Mouse (Mus musculus): ENCODE results near the gene Slc44a2.
A peak's percentile ranks its signal among the peaks of the same experiment; 100 is the strongest.

Slc44a2 gene

GRCm38 (mm10) chr9:21332161-21333061, 11.9 kb downstream of the Slc44a2 start:
- no peak for DNase-seq (ENCODE audit: low spot score in 2 of 2)

DNA sequence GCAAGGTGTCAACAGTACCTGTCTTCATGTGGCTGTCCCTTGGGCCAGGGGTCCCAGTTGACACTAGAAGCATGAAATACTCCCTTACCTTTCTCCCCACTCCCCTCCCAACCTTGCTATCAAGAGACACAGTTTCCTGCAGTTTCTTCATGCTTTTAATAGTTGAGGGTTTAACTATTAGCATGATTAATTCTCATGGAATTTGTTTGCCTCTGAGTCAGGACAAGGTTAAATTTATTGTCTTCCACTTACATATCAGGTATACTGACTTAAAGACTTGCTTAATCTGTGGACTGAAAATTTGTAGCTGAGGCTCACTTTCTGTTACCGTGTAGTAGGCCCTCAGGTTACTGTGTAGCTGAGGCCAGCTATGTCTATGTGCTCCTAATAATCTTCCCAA, 13.0 kb downstream of the Slc44a2 start:
- no peak for DNase-seq (ENCODE audit: low spot score in 2 of 2)

DNA sequence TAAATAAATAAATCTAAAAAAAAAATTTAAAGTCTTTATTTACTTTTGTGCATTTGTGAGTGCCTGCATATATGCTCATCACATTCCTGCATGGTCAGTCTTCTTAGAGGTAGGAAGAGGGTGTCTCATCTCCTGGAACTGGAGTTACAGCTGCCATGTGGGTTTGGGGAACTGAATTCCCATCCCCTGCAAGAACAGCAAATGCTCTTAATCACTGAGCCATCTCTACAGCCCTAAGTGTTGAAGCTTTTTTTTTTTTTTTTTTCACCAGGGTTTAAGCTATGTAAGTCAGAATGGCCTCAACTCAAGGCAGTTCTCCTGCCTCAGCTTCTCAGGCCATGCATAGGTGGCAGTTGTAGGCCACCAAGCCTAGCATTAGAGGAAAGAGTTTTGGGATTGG, 14.2 kb downstream of the Slc44a2 start:
- DNase-seq (ENCODE audit: low spot score in 2 of 2) = no peak

DNA sequence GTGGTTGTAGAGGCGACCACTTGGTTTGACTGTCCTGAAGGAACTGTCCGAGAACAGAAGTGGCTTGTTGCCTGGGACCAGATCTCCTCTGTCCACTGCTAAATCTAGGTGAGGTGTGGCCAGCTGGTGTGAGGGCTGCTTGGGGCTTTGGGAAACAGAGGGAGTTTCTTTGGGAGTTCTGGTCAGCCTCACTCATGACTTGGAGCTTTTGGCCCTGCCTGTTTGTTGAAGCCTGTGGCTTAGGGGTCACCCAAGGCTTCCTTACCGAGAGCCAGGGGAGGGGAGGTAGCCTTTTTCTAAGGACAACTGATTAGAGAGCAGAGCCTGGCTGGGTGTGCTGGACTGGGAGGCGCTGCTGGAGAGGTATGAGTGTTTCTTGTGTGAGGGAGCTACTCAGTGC, 14.9 kb downstream of the Slc44a2 start:
- no peak for DNase-seq (ENCODE audit: low spot score in 2 of 2)

DNA sequence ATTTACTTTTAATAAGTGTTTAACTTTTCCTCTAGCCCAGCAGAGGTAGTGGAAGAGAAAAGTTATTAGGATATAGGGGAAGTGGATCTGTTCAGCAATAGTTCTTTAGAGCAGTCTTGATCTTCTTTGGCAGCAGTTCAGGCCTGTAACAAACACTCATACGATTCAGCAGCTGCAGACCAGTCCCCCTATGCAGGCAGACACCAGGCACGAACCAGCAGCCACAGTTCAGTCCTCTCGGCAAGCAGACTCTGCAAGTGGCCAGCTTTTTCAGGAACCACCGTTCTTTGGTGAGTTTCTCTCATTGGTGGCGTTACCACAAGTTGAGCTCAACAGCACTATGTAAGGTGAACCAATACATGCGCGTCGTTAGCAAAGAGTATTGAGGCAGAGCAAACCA, 16.0 kb downstream of the Slc44a2 start:
- no peak for DNase-seq (ENCODE audit: low spot score in 2 of 2)

DNA sequence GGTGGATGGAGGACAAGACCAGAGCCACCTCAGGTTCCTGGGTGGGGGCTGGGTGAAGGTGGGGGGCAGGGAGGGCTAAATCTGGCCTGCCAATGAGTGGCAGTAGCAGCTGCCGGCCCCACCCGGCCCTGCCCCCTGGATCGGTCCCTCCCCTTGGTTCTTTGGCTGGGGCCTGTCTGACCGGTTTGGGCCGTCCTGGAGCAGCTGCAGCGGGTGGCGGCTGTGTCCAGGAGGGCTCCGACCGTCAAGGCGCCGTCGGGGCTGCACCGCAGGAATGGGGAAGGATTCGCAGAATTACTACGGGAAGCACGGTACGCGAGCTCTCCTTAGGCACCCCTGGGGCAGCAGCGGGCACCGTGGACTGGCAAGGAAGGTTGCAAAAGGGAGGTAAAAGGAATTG, 17.2 kb downstream of the Slc44a2 start:
- no peak for DNase-seq (ENCODE audit: low spot score in 2 of 2)

GRCm38 (mm10) chr9:21340411-21340810, 19.9 kb downstream of the Slc44a2 start:
- DNase-seq (ENCODE audit: low spot score in 2 of 2) = no peak

GRCm38 (mm10) chr9:21346627-21347365, 26.3 kb downstream of the Slc44a2 start:
- no peak for DNase-seq (ENCODE audit: low spot score in 2 of 2)

DNA sequence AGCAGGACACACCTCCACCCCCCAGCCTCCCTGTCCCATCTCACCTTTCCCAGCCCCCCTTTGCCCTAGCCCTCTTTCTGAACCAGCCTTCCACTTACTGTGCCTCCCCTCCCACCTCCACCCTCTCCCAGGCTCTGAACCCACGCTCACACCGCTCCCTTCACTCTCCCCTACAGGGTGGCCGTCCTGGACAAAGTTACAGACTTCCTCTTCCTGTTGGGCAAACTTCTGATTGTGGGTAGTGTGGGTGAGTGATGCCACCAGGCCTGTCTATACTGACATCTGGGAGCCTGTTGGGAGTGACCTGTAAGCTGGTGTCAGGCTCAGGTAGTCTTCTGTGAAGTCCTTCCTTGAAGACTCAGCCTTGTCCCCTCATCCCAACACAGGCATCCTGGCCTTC, 27.7 kb downstream of the Slc44a2 start:
- DNase-seq (ENCODE audit: low spot score in 2 of 2) = no peak

DNA sequence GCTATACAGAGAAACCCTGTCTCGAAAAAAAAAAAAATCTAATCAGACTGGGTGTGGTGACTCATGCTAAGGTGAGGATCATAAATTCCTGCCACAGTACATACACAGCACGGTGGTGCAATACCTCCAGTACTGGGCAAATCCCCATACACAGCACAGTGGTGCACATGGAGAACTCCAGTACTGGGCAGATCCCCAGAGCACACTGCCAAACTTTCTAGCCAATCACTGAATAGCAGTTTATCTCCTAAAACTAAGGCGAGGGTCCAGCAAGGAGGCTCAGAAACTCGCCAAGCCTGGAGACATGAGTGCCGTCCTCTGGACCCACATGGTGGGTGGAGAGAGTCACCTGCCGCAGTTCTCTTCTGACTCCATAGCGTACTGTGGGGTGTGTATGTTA, 30.7 kb downstream of the Slc44a2 start:
- no peak for DNase-seq (ENCODE audit: low spot score in 2 of 2)

- no peak for DNase-seq (ENCODE audit: low spot score in 2 of 2)
Observed at GRCm38 (mm10) chr9:21351702-21352377, 31.3 kb downstream of the Slc44a2 start.

- no peak for DNase-seq (ENCODE audit: low spot score in 2 of 2)
Observed at GRCm38 (mm10) chr9:21352463-21353372, 32.2 kb downstream of the Slc44a2 start.

DNA sequence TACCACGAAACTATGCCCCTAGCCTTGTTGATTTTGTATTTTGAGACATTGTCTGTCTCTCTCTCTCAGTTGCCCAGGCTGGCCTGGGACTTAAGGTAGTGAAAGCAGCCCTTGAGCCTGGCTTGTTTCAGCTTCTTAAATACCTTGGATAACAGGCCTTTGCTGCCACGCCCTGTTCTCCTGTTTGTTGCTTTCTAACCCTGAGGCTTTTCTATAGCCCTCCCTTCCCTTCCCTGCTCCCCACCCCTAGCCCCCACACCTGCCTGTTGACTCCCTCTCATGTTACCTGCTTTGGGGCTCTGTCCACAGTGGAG, 32.8 kb downstream of the Slc44a2 start:
- no peak for DNase-seq (ENCODE audit: low spot score in 2 of 2)

DNA sequence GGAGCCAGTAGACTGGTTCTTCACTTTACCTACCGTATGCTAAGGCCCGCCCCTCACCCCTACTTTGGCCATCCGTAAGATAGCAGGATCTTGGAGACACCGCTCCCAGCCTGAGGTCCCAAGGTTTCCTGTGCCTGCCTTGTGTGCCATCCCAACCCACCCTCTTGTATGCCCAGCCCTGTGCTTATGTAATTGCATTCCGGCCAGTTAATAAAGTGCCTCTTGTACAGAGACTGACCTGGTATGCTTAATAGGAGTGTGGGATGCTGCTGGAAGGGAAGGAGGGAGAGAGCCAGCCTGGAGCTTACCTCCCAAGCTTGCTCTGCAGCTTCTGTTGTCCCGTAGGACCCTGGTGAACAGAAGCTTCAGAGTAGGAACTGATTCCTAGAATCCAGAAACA, 34.3 kb downstream of the Slc44a2 start:
- no peak for DNase-seq (ENCODE audit: low spot score in 2 of 2)

- DNase-seq (ENCODE audit: low spot score in 2 of 2) = peak; percentile 71 to 80
Observed at GRCm38 (mm10) chr9:21356981-21357718, 36.7 kb downstream of the Slc44a2 start.

DNA sequence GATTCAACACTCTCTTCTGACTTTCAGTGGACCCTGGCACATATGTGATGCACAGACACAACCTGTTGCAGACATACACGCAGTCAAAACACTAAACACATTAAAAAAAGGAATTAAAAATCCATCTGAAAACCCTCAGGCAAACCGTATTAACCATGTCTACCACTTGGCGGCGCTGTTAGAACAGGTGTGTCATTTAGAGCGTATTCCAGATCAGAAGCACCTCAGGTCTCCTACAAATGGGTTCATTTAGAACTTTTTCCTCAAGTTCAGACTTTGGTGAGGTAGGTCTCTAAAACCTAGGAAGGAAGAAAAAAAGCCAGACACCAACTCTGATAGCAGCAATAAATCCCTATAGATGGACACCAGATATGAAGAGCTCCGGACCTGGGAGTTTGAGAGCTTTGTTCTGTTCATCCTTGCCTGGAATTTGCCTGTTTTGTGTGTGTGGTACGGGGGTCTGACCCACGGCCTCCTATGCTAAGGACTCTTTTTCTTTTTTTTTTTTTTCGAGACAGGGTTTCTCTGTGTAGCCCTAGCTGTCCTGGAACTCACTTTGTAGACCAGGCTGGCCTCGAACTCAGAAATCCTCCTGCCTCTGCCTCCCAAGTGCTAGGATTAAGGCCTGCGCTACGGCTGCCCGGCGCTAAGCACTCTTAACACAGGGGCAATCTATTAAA, 46.2 kb downstream of the Slc44a2 start:
- peak; percentile 76 for DNase-seq (ENCODE audit: low spot score in 2 of 2)

GRCm38 (mm10) chr9:21367357-21368111, 47.0 kb downstream of the Slc44a2 start, which contains the start of gene Ilf3:
Ilf3 (plus strand) TSS chr9:21367871.
- peak; percentile 100 for DNase-seq (ENCODE audit: low spot score in 2 of 2)

GRCm38 (mm10) chr9:21368131-21368584, 47.7 kb downstream of the Slc44a2 start:
- peak; percentile 62 to 72 for DNase-seq (ENCODE audit: low spot score in 2 of 2)

DNA sequence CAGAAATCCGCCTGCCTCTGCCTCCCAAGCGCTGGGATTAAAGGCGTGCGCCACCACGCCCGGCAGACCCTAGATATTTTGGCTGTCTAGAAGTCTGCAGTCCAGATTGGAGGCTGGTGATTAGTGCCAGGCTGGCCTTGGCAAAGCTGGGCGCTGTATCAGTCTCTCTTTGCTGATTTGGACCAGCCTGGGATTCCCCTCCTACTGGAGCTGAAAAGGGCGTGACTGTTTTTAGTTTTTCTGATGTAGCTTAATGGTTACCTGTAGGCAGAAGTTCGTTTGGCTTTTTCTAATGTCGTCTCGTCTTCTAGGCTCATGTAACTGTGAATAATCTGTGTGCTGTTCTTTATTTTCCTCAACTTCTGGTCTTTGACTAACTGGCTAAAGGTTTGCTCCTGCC, 48.6 kb downstream of the Slc44a2 start:
- DNase-seq (ENCODE audit: low spot score in 2 of 2) = no peak

All from right cerebral cortex, adult 2 months (tissue).